Mouse (Mus musculus) right cerebral cortex, adult 2 months (tissue): ENCODE measurements at regions not wholly inside any gene's neighbourhood (a gene's known extent, or its start where the extent isn't known, plus 50 kb on each side); places are given as distances from the start of the nearest gene placed in this dataset.

Experiments
- DNase-seq, 2 experiments: peaks; one replicate each; pipeline ENCODE4 v3.0.0; 2021 to 2022; ENCODE audit warnings: low spot score in 2 of 2

- peak; percentile 3 to 4 for DNase-seq
Observed at GRCm38 (mm10) chr2:115309856-115310631, 271.5 kb upstream of the BC052040 start.

- no peak for DNase-seq
Observed at GRCm38 (mm10) chr2:115318551-115318950, 263.0 kb upstream of the BC052040 start.

GRCm38 (mm10) chr2:115322582-115322981, 258.9 kb upstream of the BC052040 start:
- no peak for DNase-seq

- DNase-seq = no peak
Observed at GRCm38 (mm10) chr2:115326526-115326925, 255.0 kb upstream of the BC052040 start.

GRCm38 (mm10) chr2:115338178-115338577, 243.3 kb upstream of the BC052040 start:
- DNase-seq = no peak

- no peak for DNase-seq
Observed at GRCm38 (mm10) chr2:115339034-115339433, 242.5 kb upstream of the BC052040 start.

- no peak for DNase-seq
Observed at GRCm38 (mm10) chr2:115342360-115342759, 239.2 kb upstream of the BC052040 start.

GRCm38 (mm10) chr2:115346551-115346950, 235.0 kb upstream of the BC052040 start:
- DNase-seq = no peak

GRCm38 (mm10) chr2:115348263-115348662, 233.3 kb upstream of the BC052040 start:
- DNase-seq = no peak

- DNase-seq = no peak
Observed at GRCm38 (mm10) chr2:115371072-115371471, 210.4 kb upstream of the BC052040 start.

GRCm38 (mm10) chr2:115375336-115375735, 206.2 kb upstream of the BC052040 start:
- DNase-seq = no peak

- peak in 1 of 2 experiments; percentile 5 for DNase-seq
Observed at GRCm38 (mm10) chr2:115384414-115385180, 196.9 kb upstream of the BC052040 start.

GRCm38 (mm10) chr2:115385207-115386168, 196.0 kb upstream of the BC052040 start:
- peak in 1 of 2 experiments; percentile 5 for DNase-seq

GRCm38 (mm10) chr2:115391575-115391974, 189.9 kb upstream of the BC052040 start:
- no peak for DNase-seq

GRCm38 (mm10) chr2:115392082-115392762, 189.3 kb upstream of the BC052040 start:
- DNase-seq = no peak

- no peak for DNase-seq
Observed at GRCm38 (mm10) chr2:115394091-115394490, 187.4 kb upstream of the BC052040 start.

- no peak for DNase-seq
Observed at GRCm38 (mm10) chr2:115398550-115398949, 183.0 kb upstream of the BC052040 start.

- no peak for DNase-seq
Observed at GRCm38 (mm10) chr2:115399107-115399740, 182.3 kb upstream of the BC052040 start.

GRCm38 (mm10) chr2:115399987-115400550, 181.4 kb upstream of the BC052040 start:
- no peak for DNase-seq

- DNase-seq = no peak
Observed at GRCm38 (mm10) chr2:115402246-115402645, 179.3 kb upstream of the BC052040 start.
